Mouse (Mus musculus) cortical plate, adult 2 months (tissue): ENCODE results near the gene Poll.

ENCODE experiments used
- CTCF ChIP-seq: fragments of 200-500 bp; IDR thresholded peaks from 2 replicates; pipeline ENCODE4 v1.5.1; 2011; ENCODE audit warnings: mild to moderate bottlenecking, control low read depth, low read length; ENCODE audit not compliant: insufficient read depth; ENCODE audit errors: extremely low read depth
- POLR2A ChIP-seq: fragments of 200-500 bp; IDR thresholded peaks from 2 replicates; pipeline ENCODE4 v1.6.1; 2011; ENCODE audit warnings: mild to moderate bottlenecking, low read length, control low read depth; ENCODE audit not compliant: insufficient read depth; ENCODE audit errors: extremely low read depth

DNA sequence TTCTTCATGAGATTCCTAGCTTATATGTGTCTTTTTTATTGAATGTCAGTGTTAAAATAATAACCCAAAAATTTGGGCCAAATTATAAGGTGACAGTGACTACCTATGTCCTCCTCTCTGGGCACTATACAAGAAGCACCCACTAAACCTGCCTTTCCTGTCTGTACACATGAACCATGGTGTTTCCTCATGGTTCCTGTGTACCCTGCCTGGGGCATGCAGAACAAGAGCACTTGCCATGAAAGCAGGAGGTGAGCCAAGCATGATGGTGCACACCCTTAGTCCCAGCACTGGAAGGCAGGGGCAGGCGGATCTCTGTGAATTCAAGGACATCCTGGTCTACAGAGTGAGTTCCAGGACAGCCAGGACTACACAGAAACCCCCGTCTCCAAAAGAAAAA lies 45.0 kb downstream of the Poll start:
- TF ChIP-seq POLR2A (no peak), CTCF (no peak)
